Mouse (Mus musculus): ENCODE measurements around the gene Hist2h4.
A peak's percentile ranks its signal among the peaks of the same experiment; 100 is the strongest.
"Not testable (repeated sequence)": the region's sequence is repeated elsewhere in the genome, so short reads cannot be mapped to it uniquely, and the experiment has no call there.

The Hist2h4 gene

DNA sequence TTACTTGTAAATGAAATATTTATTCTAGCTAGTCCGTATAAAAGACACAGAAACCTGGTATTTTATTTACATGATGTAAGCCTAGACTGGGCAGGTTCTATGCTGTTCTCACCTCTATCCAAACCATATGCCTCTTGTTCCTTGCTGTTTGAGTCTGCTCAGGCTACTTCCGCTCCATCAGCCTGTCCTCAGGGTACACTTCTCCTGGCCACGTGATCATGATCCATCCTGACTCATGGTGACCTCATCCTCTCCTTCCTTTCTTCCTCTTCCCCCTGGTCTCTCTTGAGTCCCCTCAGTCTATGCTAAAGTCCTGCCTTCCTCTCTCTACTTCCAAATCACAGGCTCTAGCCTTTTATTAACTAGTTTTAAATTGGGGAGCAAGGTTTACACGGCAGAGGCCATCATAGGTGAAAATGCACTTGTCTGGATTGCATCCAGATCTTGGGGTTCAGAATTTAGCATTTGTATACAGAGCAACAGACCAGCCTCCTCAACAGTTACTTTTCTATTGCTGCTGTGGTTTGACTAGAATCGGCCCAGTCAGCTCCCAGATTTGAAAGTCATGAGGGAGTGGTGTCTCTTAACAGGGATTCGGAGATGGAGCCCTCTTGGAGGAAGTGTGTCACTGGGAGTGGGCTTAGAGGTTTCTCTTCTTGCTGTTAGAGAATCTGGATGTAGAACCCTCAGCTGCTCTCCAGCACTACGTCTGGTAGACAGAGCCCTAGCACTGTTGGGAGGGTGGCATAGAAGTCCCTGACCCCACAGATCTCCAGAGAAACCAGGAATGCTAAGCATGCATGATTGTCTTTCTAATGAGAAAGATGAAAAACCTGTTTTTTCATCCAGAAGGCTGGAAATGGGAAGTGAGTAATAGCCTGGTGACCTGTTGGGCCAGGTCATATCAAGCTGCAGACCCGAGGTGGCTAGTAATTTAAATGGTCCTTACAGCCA is 36.1 kb downstream of the Hist2h4 start:
- no peak for ATAC-seq (ENCODE audit: low TSS enrichment)

DNA sequence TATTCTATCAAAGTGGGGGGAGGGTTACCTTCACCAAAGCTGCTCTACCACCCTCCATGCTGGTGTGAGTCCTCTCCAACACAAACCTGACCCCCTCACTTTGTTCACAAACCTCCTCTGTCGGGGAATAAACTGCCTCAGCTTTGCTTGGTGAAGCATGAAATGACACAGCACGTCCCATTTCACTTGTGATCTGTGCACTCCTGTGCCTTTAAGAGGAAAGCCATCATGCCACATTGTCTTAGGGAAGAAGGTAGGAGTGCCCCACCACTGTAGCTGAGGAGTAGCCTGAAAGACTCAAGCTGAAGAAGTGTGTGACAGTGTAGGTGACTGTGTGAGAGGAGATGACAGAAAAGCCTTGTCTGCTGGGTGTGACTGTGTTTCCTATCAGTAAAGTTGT is 37.7 kb downstream of the Hist2h4 start:
- no peak for ATAC-seq (ENCODE audit: low TSS enrichment)

DNA sequence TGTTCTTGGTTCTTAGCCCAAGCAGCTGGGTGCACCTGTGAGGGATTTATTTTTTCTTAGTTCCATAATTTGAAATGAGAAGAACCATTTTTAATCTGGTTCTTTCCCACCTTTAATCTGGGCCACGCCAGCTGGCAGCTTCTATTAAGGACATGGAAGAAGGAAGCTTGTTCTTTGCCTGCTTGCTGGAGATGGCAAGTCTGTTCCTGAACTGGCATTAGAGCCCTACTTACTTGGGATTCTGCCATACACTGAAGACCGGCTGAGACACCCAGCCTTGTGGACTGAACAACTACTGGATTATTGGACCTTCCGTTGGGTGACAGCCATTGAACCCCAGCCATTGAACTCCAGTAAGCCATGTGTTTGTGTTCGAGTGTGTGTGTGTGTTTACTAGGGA is 40.3 kb downstream of the Hist2h4 start:
- no peak for ATAC-seq (ENCODE audit: low TSS enrichment)

GRCm38 (mm10) chr3:96221640-96222038 is 41.5 kb downstream of the Hist2h4 start:
- ATAC-seq (ENCODE audit: low TSS enrichment), result no peak

GRCm38 (mm10) chr3:96220765-96221639 is 42.1 kb downstream of the Hist2h4 start, which contains the start of the genes Hist2h2ac and Hist2h2be:
TSS of gene Hist2h2ac (minus strand) at chr3:96220880.
TSS of gene Hist2h2be (plus strand) at chr3:96221119.
- ATAC-seq (ENCODE audit: low TSS enrichment), result peak; percentile 88

DNA sequence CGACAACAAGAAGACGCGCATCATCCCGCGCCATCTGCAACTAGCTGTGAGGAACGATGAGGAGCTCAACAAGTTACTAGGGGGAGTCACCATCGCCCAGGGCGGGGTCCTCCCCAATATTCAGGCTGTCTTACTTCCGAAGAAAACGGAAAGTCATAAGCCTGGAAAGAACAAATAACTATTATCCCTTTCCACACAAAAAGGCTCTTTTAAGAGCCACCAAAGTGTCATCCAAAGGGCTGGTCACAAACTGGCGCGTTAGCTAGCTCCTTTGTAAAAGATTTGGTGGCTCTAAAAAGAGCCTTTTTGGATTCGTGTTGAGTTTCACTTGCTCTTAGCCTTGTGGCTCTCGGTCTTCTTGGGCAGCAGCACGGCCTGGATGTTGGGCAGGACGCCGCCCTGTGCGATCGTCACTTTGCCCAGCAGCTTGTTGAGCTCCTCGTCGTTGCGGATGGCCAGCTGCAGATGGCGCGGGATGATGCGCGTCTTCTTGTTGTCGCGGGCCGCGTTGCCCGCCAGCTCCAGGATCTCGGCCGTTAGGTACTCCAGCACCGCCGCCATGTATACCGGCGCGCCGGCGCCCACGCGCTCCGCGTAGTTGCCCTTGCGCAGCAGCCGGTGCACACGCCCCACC is 42.9 kb downstream of the Hist2h4 start:
- ATAC-seq (ENCODE audit: low TSS enrichment), result not testable (repeated sequence)

DNA sequence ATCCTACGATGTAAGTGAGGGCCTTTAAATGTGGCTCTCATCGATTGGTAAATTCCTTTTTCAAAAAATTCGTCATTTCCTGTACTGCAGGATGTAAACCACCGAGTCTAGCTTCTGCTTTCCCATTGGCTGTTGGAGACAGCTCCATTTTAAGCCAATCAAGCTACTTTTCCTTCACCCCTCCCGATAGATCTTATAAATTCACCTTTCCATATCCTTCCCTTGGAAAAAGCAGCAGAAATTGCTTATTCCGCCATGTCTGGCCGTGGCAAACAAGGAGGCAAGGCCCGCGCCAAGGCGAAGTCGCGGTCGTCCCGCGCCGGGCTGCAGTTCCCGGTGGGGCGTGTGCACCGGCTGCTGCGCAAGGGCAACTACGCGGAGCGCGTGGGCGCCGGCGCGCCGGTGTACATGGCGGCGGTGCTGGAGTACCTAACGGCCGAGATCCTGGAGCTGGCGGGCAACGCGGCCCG is 43.4 kb downstream of the Hist2h4 start, which contains the start of the genes Bola1 and Hist2h2ab:
Gene Bola1, minus strand, starts transcription at position 49 of the 470 bp plus-strand sequence.
Gene Hist2h2ab, plus strand, starts transcription at position 205 of the 470 bp plus-strand sequence.
- ATAC-seq (ENCODE audit: low TSS enrichment), result peak; percentile 88

GRCm38 (mm10) chr3:96219191-96219641 is 43.9 kb downstream of the Hist2h4 start:
- ATAC-seq (ENCODE audit: low TSS enrichment), result peak; percentile 21

Data from frontal cortex, adult (tissue).